Mouse (Mus musculus): Measurements from ENCODE around the gene Ctns.

Gene Ctns

GRCm38 (mm10) chr11:73198603-73199229, at the start of gene Ctns:
Ctns (minus strand) TSS chr11:73199042.
- DNase-seq (ENCODE audit: low spot score in 2 of 2), result peak; percentile 76 to 78

GRCm38 (mm10) chr11:73242777-73243176, 43.9 kb upstream of the Ctns start:
- no peak for DNase-seq (ENCODE audit: low spot score in 2 of 2)

- no peak for DNase-seq (ENCODE audit: low spot score in 2 of 2)
Observed at GRCm38 (mm10) chr11:73242199-73242598, 43.4 kb upstream of the Ctns start.

GRCm38 (mm10) chr11:73236731-73237130, 37.9 kb upstream of the Ctns start:
- no peak for DNase-seq (ENCODE audit: low spot score in 2 of 2)

GRCm38 (mm10) chr11:73235990-73236701, 37.3 kb upstream of the Ctns start:
- no peak for DNase-seq (ENCODE audit: low spot score in 2 of 2)

- no peak for DNase-seq (ENCODE audit: low spot score in 2 of 2)
Observed at GRCm38 (mm10) chr11:73233992-73234391, 35.1 kb upstream of the Ctns start, which contains the start of gene Trpv1. Trpv1 (plus strand) TSS chr11:73234292.

- DNase-seq (ENCODE audit: low spot score in 2 of 2), result no peak
Observed at GRCm38 (mm10) chr11:73232513-73232912, 33.7 kb upstream of the Ctns start.

GRCm38 (mm10) chr11:73230081-73230480, 31.2 kb upstream of the Ctns start:
- no peak for DNase-seq (ENCODE audit: low spot score in 2 of 2)

GRCm38 (mm10) chr11:73228881-73229280, 30.0 kb upstream of the Ctns start:
- DNase-seq (ENCODE audit: low spot score in 2 of 2), result no peak

GRCm38 (mm10) chr11:73225856-73226255, 27.0 kb upstream of the Ctns start:
- no peak for DNase-seq (ENCODE audit: low spot score in 2 of 2)

GRCm38 (mm10) chr11:73223966-73224365, 25.1 kb upstream of the Ctns start:
- DNase-seq (ENCODE audit: low spot score in 2 of 2), result no peak

- no peak for DNase-seq (ENCODE audit: low spot score in 2 of 2)
Observed at GRCm38 (mm10) chr11:73222846-73223245, 24.0 kb upstream of the Ctns start.

GRCm38 (mm10) chr11:73220651-73221050, 21.8 kb upstream of the Ctns start:
- no peak for DNase-seq (ENCODE audit: low spot score in 2 of 2)

- DNase-seq (ENCODE audit: low spot score in 2 of 2), result no peak
Observed at GRCm38 (mm10) chr11:73219671-73220070, 20.8 kb upstream of the Ctns start.

- DNase-seq (ENCODE audit: low spot score in 2 of 2), result no peak
Observed at GRCm38 (mm10) chr11:73213956-73214355, 15.1 kb upstream of the Ctns start.

- DNase-seq (ENCODE audit: low spot score in 2 of 2), result no peak
Observed at GRCm38 (mm10) chr11:73207621-73208020, 8.8 kb upstream of the Ctns start.

GRCm38 (mm10) chr11:73205194-73205593, 6.4 kb upstream of the Ctns start:
- no peak for DNase-seq (ENCODE audit: low spot score in 2 of 2)

- DNase-seq (ENCODE audit: low spot score in 2 of 2), result no peak
Observed at GRCm38 (mm10) chr11:73203895-73204294, 5.1 kb upstream of the Ctns start.

- DNase-seq (ENCODE audit: low spot score in 2 of 2), result no peak
Observed at GRCm38 (mm10) chr11:73201597-73201996, 2.8 kb upstream of the Ctns start.

GRCm38 (mm10) chr11:73201021-73201420, 2.2 kb upstream of the Ctns start:
- DNase-seq (ENCODE audit: low spot score in 2 of 2), result no peak

GRCm38 (mm10) chr11:73199879-73200278, 1.0 kb upstream of the Ctns start:
- DNase-seq (ENCODE audit: low spot score in 2 of 2), result peak; percentile 23 to 28

- DNase-seq (ENCODE audit: low spot score in 2 of 2), result peak; percentile 93 to 94
Observed at GRCm38 (mm10) chr11:73199230-73199712, 429 bp upstream of the Ctns start, which contains the start of gene Shpk. Shpk (plus strand) TSS chr11:73199460.

- no peak for DNase-seq (ENCODE audit: low spot score in 2 of 2)
Observed at GRCm38 (mm10) chr11:73198190-73198589, 652 bp downstream of the Ctns start.

All from thymus, postnatal 10 days (tissue).